Mouse (Mus musculus) midbrain, embryonic 12.5 days (tissue): ENCODE measurements around the gene Ptgs2. TPM values are rescaled to one million over a fixed set of nuclear protein-coding genes. Genes with fewer than 3 reads are reported as not detected.

Experiments used
- microRNA-seq: library from miRNA; unstranded; fragments of <30 nt; microRNA quantifications from one replicate; pipeline ENCODE4, GENCODE M21; 2017
- polyA plus RNA-seq: library from polyadenylated mRNA; unstranded; fragments of >200 nt; fragmentation: Nextera tagmentation; extraction: Ambion mirVana; gene quantifications from 2 replicates; pipeline ENCODE4 v1.2.1, GENCODE M21; 2016

The Ptgs2 gene
- polyA plus RNA-seq, 1 experiment from 2014 or later, result 0.06 TPM

Small RNAs within 50 kb of the gene (microRNA-seq; reads per million reads assigned to microRNA genes)
- gene Gm44329, result not detected

Other genes starting within 250 kb of the Ptgs2 start
- 3.0 and 3.8 TPM in 2 replicates for gene Pla2g4a, start 138.7 kb upstream of the Ptgs2 start, polyA plus RNA-seq
- gene Pdc, start 219.4 kb downstream of the Ptgs2 start, polyA plus RNA-seq, result 0.25 TPM in 1 of 2 replicates, not detected in the other